26 mouse cellular contexts compared by ENCODE assay signal in the genomic region with DNA sequence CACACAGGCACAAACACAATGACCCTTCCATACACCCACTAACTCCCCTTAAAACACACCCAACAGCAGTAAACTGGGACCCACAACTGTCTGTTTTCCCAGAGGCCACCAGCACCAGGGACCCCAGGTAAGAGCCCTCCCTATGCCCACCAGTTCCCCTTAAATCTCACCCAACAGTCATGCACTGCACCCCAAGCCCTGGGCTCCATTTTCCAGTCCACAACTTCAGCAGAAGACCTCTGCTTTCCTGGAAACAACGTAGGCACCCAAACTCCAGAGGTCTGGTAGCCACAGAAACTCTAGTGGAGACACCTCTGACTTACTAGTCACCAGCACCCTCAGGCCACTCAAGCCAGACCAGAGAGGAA. TPM values are rescaled to one million over a fixed set of nuclear protein-coding genes. Genes with fewer than 3 reads are reported as not detected.
"Had no signal": no experiment of that assay in that cellular context is flagged by ENCODE, and none has a peak within 500 bp of the region (broad histone marks: within the 10 kb centered on the region; RNA-seq: fewer than 3 reads in every experiment).

No protein-coding gene starts in this region.

- H3K36me3 ChIP-seq: heart, embryonic 12.5 days; hindbrain, embryonic 13.5 days; hindbrain, embryonic 15.5 days; kidney, embryonic 15.5 days; limb, embryonic 13.5 days; limb, embryonic 15.5 days; liver, embryonic 13.5 days had no signal

- H3K9me3 ChIP-seq: limb, embryonic 15.5 days had no signal

- H3K27ac ChIP-seq: hindbrain, embryonic 13.5 days; hindbrain, embryonic 15.5 days; hindbrain, postnatal 0 days; kidney, embryonic 15.5 days; kidney, postnatal 0 days; limb, embryonic 13.5 days; limb, embryonic 15.5 days; liver, embryonic 13.5 days had no signal

- H3K4me1 ChIP-seq: heart, embryonic 12.5 days; hindbrain, embryonic 13.5 days; hindbrain, embryonic 15.5 days; kidney, embryonic 15.5 days; limb, embryonic 13.5 days; limb, embryonic 15.5 days; liver, embryonic 13.5 days had no signal

- H3K27me3 ChIP-seq: heart, embryonic 12.5 days; hindbrain, embryonic 13.5 days; hindbrain, embryonic 15.5 days; kidney, embryonic 15.5 days; limb, embryonic 13.5 days; limb, embryonic 15.5 days; liver, embryonic 13.5 days had no signal

- DNase-seq: forebrain, postnatal 0 days; heart, adult 18-20 months; heart, postnatal 10 days; heart, postnatal 36 days; kidney, adult 11 months; kidney, adult 2 months; kidney, adult 9 months; kidney, postnatal 14 days; kidney, postnatal 36 days; layer of hippocampus, adult 9-11 months; layer of hippocampus, postnatal 36 days; left cerebral cortex, postnatal 4 days; liver, embryonic 13.5 days had no signal

- H3K4me3 ChIP-seq: heart, embryonic 12.5 days; hindbrain, embryonic 13.5 days; hindbrain, embryonic 15.5 days; kidney, embryonic 15.5 days; limb, embryonic 13.5 days; limb, embryonic 15.5 days; liver, embryonic 13.5 days had no signal

RNA-seq across cellular contexts. Expression of gene Padi1, which starts 46.6 kb away (rescaled TPM):
- total RNA-seq: heart, adult 8-10 months; heart, postnatal 10 days; heart, postnatal 36 days; hindbrain, postnatal 0 days; layer of hippocampus, adult 18-20 months; layer of hippocampus, postnatal 14 days; layer of hippocampus, postnatal 36 days; left cerebral cortex, adult 18-20 months; left cerebral cortex, postnatal 25 days had no signal
- polyA plus RNA-seq: hindbrain, embryonic 13.5 days; hindbrain, postnatal 0 days had no signal
